Mouse (Mus musculus): Measurements from ENCODE around the gene Zfand2a. TPM values are rescaled to one million over a fixed set of nuclear protein-coding genes. Genes with fewer than 3 reads are reported as not detected.

The Zfand2a gene
- 22.7 and 26.0 TPM in 2 replicates for total RNA-seq (2014; fragmentation: Nextera tagmentation)
- 10.2 and 13.7 TPM in 2 replicates for total RNA-seq (2017)
- 1.8 and 2.7 TPM in 2 replicates for polyA plus RNA-seq (2012)

- Histone ChIP-seq H3K4me3 (ENCODE audit: low read depth, low read length) (peak within 1 kb of the TSS; percentile 83), H3K36me3 (replicated peaks) (peaks cover 38% of the 10 kb centered on the region), H3K27me3 (ENCODE audit: insufficient read depth, low read length) (0 out of 2 replicates have a peak, but pooled peaks cover 3% of the 10 kb centered on the region), H3K9me3 (replicated peaks) (no peaks in the 10 kb centered on the region), H3K4me1 (ENCODE audit: insufficient read depth, low read depth, low read length) (peaks cover 23% of the 10 kb centered on the region)
- ATAC-seq (ENCODE audit: extremely low read depth, insufficient number of reproducible peaks, low FRiP score, poor library complexity, severe bottlenecking) (peak; percentile 99), DNase-seq (ENCODE audit: low spot score) (peak; percentile 97)
- TF ChIP-seq POLR2AphosphoS5 (IDR thresholded peaks at IDR 0.05; ENCODE audit: insufficient replicate concordance, low read depth, low read length) = no peak
- TF ChIP-seq GATA2 (IDR thresholded peaks at IDR 0.05; ENCODE audit: borderline replicate concordance, low read depth, low read length) = no peak
- no peak for TF ChIP-seq GATA1 (IDR thresholded peaks at IDR 0.05; ENCODE audit: borderline replicate concordance, low read length)
- no peak for TF ChIP-seq TAL1 (conservative IDR thresholded peaks at IDR 0.05; ENCODE audit: low read depth, low read length)
- no peak for TF ChIP-seq CTCF (IDR thresholded peaks at IDR 0.05; ENCODE audit: low read depth, low read length)
These were observed at the start of gene Zfand2a for GRCm38 (mm10) chr5:139484185-139484814. Gene Zfand2a, minus strand, starts transcription at chr5:139484549.

GRCm38 (mm10) chr5:139528851-139529250 lies 44.5 kb upstream of the Zfand2a start:
- Histone ChIP-seq H3K4me3 (ENCODE audit: low read depth, low read length) (no peak overlapping the region), H3K27me3 (ENCODE audit: insufficient read depth, low read length) (peaks cover 2% of the 10 kb centered on the region), H3K4me1 (ENCODE audit: insufficient read depth, low read depth, low read length) (no peaks in the 10 kb centered on the region), H3K9me3 (replicated peaks) (no peaks in the 10 kb centered on the region), H3K36me3 (replicated peaks) (no peaks in the 10 kb centered on the region)
- ATAC-seq (ENCODE audit: extremely low read depth, insufficient number of reproducible peaks, low FRiP score, poor library complexity, severe bottlenecking) (no peak), DNase-seq (ENCODE audit: low spot score) (no peak)
- TF ChIP-seq POLR2AphosphoS5 (IDR thresholded peaks at IDR 0.05; ENCODE audit: insufficient replicate concordance, low read depth, low read length) (no peak), CTCF (IDR thresholded peaks at IDR 0.05; ENCODE audit: low read depth, low read length) (no peak), GATA1 (IDR thresholded peaks at IDR 0.05; ENCODE audit: borderline replicate concordance, low read length) (no peak), GATA2 (IDR thresholded peaks at IDR 0.05; ENCODE audit: borderline replicate concordance, low read depth, low read length) (no peak), TAL1 (conservative IDR thresholded peaks at IDR 0.05; ENCODE audit: low read depth, low read length) (no peak)

DNA sequence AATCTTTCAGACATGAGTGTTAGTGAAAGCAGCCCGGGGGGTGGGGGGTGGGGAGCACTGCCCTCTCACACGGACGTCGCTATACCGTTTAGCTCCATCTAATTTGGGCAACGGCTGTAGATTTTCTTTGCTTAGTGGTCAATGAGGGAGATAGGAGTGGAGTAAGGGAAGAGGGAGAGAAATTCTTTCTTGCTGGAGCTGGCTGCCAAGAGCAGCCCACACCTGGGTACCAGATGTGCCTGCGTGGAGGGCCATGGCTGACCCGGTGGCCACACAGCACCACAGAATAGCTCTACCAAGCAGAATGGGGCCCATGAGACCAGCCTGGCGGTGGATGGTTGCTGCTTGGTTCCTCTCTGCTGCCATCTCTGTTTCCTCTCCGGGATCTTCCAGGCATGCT lies 37.6 kb upstream of the Zfand2a start:
- ATAC-seq (ENCODE audit: extremely low read depth, insufficient number of reproducible peaks, low FRiP score, poor library complexity, severe bottlenecking) = no peak

GRCm38 (mm10) chr5:139520069-139520834 lies 35.9 kb upstream of the Zfand2a start:
- Histone ChIP-seq H3K9me3 (replicated peaks) (no peaks in the 10 kb centered on the region), H3K36me3 (replicated peaks) (no peaks in the 10 kb centered on the region), H3K4me3 (ENCODE audit: low read depth, low read length) (no peak overlapping the region), H3K4me1 (ENCODE audit: insufficient read depth, low read depth, low read length) (no peaks in the 10 kb centered on the region), H3K27me3 (ENCODE audit: insufficient read depth, low read length) (peaks cover 13% of the 10 kb centered on the region)
- ATAC-seq (ENCODE audit: extremely low read depth, insufficient number of reproducible peaks, low FRiP score, poor library complexity, severe bottlenecking) = no peak
- no peak for TF ChIP-seq GATA1 (IDR thresholded peaks at IDR 0.05; ENCODE audit: borderline replicate concordance, low read length)
- no peak for TF ChIP-seq CTCF (IDR thresholded peaks at IDR 0.05; ENCODE audit: low read depth, low read length)
- no peak for TF ChIP-seq TAL1 (conservative IDR thresholded peaks at IDR 0.05; ENCODE audit: low read depth, low read length)
- TF ChIP-seq POLR2AphosphoS5 (IDR thresholded peaks at IDR 0.05; ENCODE audit: insufficient replicate concordance, low read depth, low read length) = no peak
- no peak for TF ChIP-seq GATA2 (IDR thresholded peaks at IDR 0.05; ENCODE audit: borderline replicate concordance, low read depth, low read length)
- DNase-seq (ENCODE audit: low spot score) = no peak

More for the DNA sequence above, 37.6 kb upstream of the Zfand2a start:
- TF ChIP-seq CTCF (IDR thresholded peaks at IDR 0.05; ENCODE audit: low read depth, low read length) (no peak), POLR2AphosphoS5 (IDR thresholded peaks at IDR 0.05; ENCODE audit: insufficient replicate concordance, low read depth, low read length) (no peak), TAL1 (conservative IDR thresholded peaks at IDR 0.05; ENCODE audit: low read depth, low read length) (no peak), GATA2 (IDR thresholded peaks at IDR 0.05; ENCODE audit: borderline replicate concordance, low read depth, low read length) (no peak), GATA1 (IDR thresholded peaks at IDR 0.05; ENCODE audit: borderline replicate concordance, low read length) (no peak)
- H3K27me3 ChIP-seq (ENCODE audit: insufficient read depth, low read length) = peaks cover 9% of the 10 kb centered on the region
- H3K4me3 ChIP-seq (ENCODE audit: low read depth, low read length) = no peak overlapping the region
- H3K9me3 ChIP-seq (replicated peaks) = no peaks in the 10 kb centered on the region
- DNase-seq (ENCODE audit: low spot score) = no peak
- H3K4me1 ChIP-seq (ENCODE audit: insufficient read depth, low read depth, low read length) = no peaks in the 10 kb centered on the region
- H3K36me3 ChIP-seq (replicated peaks) = no peaks in the 10 kb centered on the region

DNA sequence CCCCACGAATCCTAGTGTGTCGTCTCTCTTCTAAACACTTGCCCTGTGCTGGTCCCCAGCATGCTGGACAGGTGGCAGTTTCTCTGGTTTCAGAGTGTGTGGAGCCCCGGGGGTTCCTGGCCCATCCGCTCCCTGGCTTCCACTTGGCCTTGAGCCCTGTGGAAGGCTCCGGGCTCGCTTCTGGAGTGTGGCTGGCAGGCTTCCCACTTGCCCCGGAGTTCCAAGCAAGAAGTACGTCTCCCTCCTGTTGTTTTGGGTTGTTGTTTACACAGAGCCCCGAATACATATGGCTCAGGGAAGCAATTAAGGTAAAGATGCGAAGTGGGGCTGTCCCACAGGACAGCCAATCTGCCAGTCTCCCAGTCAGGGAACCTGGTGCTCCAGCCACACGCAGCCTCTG lies 31.9 kb upstream of the Zfand2a start:
- Histone ChIP-seq H3K36me3 (replicated peaks) (no peaks in the 10 kb centered on the region), H3K9me3 (replicated peaks) (no peaks in the 10 kb centered on the region), H3K4me1 (ENCODE audit: insufficient read depth, low read depth, low read length) (no peaks in the 10 kb centered on the region), H3K4me3 (ENCODE audit: low read depth, low read length) (no peak overlapping the region), H3K27me3 (ENCODE audit: insufficient read depth, low read length) (peaks cover 11% of the 10 kb centered on the region; the same call in 1 of the 2 replicates)
- DNase-seq (ENCODE audit: low spot score) (no peak), ATAC-seq (ENCODE audit: extremely low read depth, insufficient number of reproducible peaks, low FRiP score, poor library complexity, severe bottlenecking) (no peak)
- TF ChIP-seq GATA2 (IDR thresholded peaks at IDR 0.05; ENCODE audit: borderline replicate concordance, low read depth, low read length) = no peak

GRCm38 (mm10) chr5:139512201-139512600 lies 27.9 kb upstream of the Zfand2a start:
- no peaks in the 10 kb centered on the region for H3K36me3 ChIP-seq (replicated peaks)
- ATAC-seq (ENCODE audit: extremely low read depth, insufficient number of reproducible peaks, low FRiP score, poor library complexity, severe bottlenecking) (no peak), DNase-seq (ENCODE audit: low spot score) (no peak)
- no peaks in the 10 kb centered on the region for H3K4me1 ChIP-seq (ENCODE audit: insufficient read depth, low read depth, low read length)
- no peak for TF ChIP-seq GATA2 (IDR thresholded peaks at IDR 0.05; ENCODE audit: borderline replicate concordance, low read depth, low read length)
- H3K4me3 ChIP-seq (ENCODE audit: low read depth, low read length) = no peak overlapping the region
- H3K27me3 ChIP-seq (ENCODE audit: insufficient read depth, low read length) = peaks cover 7% of the 10 kb centered on the region
- H3K9me3 ChIP-seq (replicated peaks) = no peaks in the 10 kb centered on the region
